Mouse (Mus musculus) stomach, embryonic 16.5 days (tissue): ENCODE measurements around the gene Zbtb11. TPM values are rescaled to one million over a fixed set of nuclear protein-coding genes. Genes with fewer than 3 reads are reported as not detected.
"Not testable (repeated sequence)": the region's sequence is repeated elsewhere in the genome, so short reads cannot be mapped to it uniquely, and the experiment has no call there.

ENCODE experiments used
- ATAC-seq: fragments of 200-750 bp; cut with Nextera tagmentation; 2 replicates; pipeline ENCODE4 v1.8.0; 2017; ENCODE audit warnings: moderate number of reproducible peaks, moderate TSS enrichment; ENCODE audit not compliant: insufficient read depth, low FRiP score
- H3K27ac ChIP-seq: fragments of 300-500 bp; sonication (generic); 2 replicates; pipeline ENCODE4 v1.5.1; 2014; ENCODE audit warnings: low read length
- H3K27me3 ChIP-seq: fragments of 300-500 bp; sonication (generic); 2 replicates; pipeline ENCODE4 v1.6.1; 2014; ENCODE audit warnings: low read length, control low read depth, mixed read lengths; ENCODE audit not compliant: control insufficient read depth, insufficient read depth
- H3K36me3 ChIP-seq: fragments of 300-500 bp; sonication (generic); 2 replicates; pipeline ENCODE4 v1.6.1; 2014; ENCODE audit warnings: low read length; ENCODE audit not compliant: control insufficient read depth, insufficient read depth
- H3K4me1 ChIP-seq: fragments of 300-500 bp; sonication (generic); 2 replicates; pipeline ENCODE4 v1.6.1; 2014; ENCODE audit warnings: low read length, control low read depth, mixed read lengths; ENCODE audit not compliant: control insufficient read depth, insufficient read depth
- H3K4me2 ChIP-seq: fragments of 300-500 bp; sonication (generic); 2 replicates; pipeline ENCODE4 v1.6.1; 2014; ENCODE audit warnings: low read depth, low read length, mixed read lengths
- H3K4me3 ChIP-seq: fragments of 300-500 bp; sonication (generic); replicated peaks from 2 replicates; pipeline ENCODE4 v1.5.1; 2014; ENCODE audit warnings: mild to moderate bottlenecking, low read length
- H3K9ac ChIP-seq: fragments of 300-500 bp; sonication (generic); 2 replicates; pipeline ENCODE4 v1.6.1; 2014; ENCODE audit warnings: low read length
- H3K9me3 ChIP-seq: fragments of 300-500 bp; sonication (generic); replicated peaks from 2 replicates; pipeline ENCODE4 v1.6.1; 2016; ENCODE audit warnings: low read length, control low read depth; ENCODE audit not compliant: control insufficient read depth
- WGBS: fragments of 180-500 bp; shearing (Covaris S2); extraction: QIAGEN DNeasy Blood & Tissue Kit; methylation state at CpG from one replicate; pipeline ENCODE4 v1.1.7; 2014; 5-methylcytosine and 5-hydroxymethylcytosine counted together
- polyA plus RNA-seq: library from polyadenylated mRNA; unstranded; fragments of >200 nt; fragmentation: Nextera tagmentation; extraction: Ambion mirVana; gene quantifications from 2 replicates; pipeline ENCODE4 v1.2.1, GENCODE M21; 2015

The Zbtb11 gene
- polyA plus RNA-seq, 1 experiment from 2014 or later = 15.8 TPM

- ATAC-seq, H3K9me3 ChIP-seq, H3K9ac ChIP-seq, H3K4me1 ChIP-seq, H3K4me3 ChIP-seq, H3K4me2 ChIP-seq, H3K27me3 ChIP-seq, H3K27ac ChIP-seq, H3K36me3 ChIP-seq: not testable (repeated sequence)
- WGBS = 84% methylated on average over 2 of the region's 2 CpGs
Observed at GRCm38 (mm10) chr16:55947876-55948410, 25.7 kb upstream of the Zbtb11 start.

GRCm38 (mm10) chr16:55948963-55949362 is 24.7 kb upstream of the Zbtb11 start:
- no peak for ATAC-seq

GRCm38 (mm10) chr16:55950462-55950861 is 23.2 kb upstream of the Zbtb11 start:
- Histone ChIP-seq H3K9ac (no peak overlapping the region), H3K4me2 (no peak overlapping the region)
- ATAC-seq = no peak

More at GRCm38 (mm10) chr16:55948963-55949362, 24.7 kb upstream of the Zbtb11 start:
- no peak overlapping the region for H3K9ac ChIP-seq
- no peak overlapping the region for H3K4me3 ChIP-seq
- H3K27me3 ChIP-seq = no peaks in the 10 kb centered on the region
- WGBS = 36% methylated on average over 7 of the region's 7 CpGs
- H3K27ac ChIP-seq = no peak overlapping the region
- H3K4me1 ChIP-seq = no peaks in the 10 kb centered on the region
- no peaks in the 10 kb centered on the region for H3K9me3 ChIP-seq
- no peak overlapping the region for H3K4me2 ChIP-seq
- no peaks in the 10 kb centered on the region for H3K36me3 ChIP-seq

GRCm38 (mm10) chr16:55950946-55951678 is 22.6 kb upstream of the Zbtb11 start:
- no peak overlapping the region for H3K27ac ChIP-seq
- peak overlapping the region; percentile 12 for H3K4me3 ChIP-seq
- no peaks in the 10 kb centered on the region for H3K27me3 ChIP-seq
- no peaks in the 10 kb centered on the region for H3K9me3 ChIP-seq
- H3K4me2 ChIP-seq = peak overlapping the region; percentile 40
- H3K36me3 ChIP-seq = no peaks in the 10 kb centered on the region
- no peak overlapping the region for H3K9ac ChIP-seq
- H3K4me1 ChIP-seq = no peaks in the 10 kb centered on the region
- ATAC-seq = no peak
- WGBS = 39% methylated on average over 19 of the region's 19 CpGs

More at GRCm38 (mm10) chr16:55950462-55950861, 23.2 kb upstream of the Zbtb11 start:
- Histone ChIP-seq H3K4me1 (no peaks in the 10 kb centered on the region), H3K27ac (0 out of 2 replicates have a peak overlapping the region, but pooled peaks have one; percentile 14), H3K9me3 (no peaks in the 10 kb centered on the region), H3K27me3 (no peaks in the 10 kb centered on the region), H3K4me3 (no peak overlapping the region), H3K36me3 (no peaks in the 10 kb centered on the region)
- WGBS = 61% methylated on average over 3 of the region's 3 CpGs

GRCm38 (mm10) chr16:55951679-55952327 is 21.9 kb upstream of the Zbtb11 start:
- no peaks in the 10 kb centered on the region for H3K9me3 ChIP-seq
- H3K27me3 ChIP-seq = no peaks in the 10 kb centered on the region
- H3K4me1 ChIP-seq = no peaks in the 10 kb centered on the region
- no peaks in the 10 kb centered on the region for H3K36me3 ChIP-seq
- H3K4me3 ChIP-seq = no peak overlapping the region
- no peak overlapping the region; the same call in 1 of the 2 replicates for H3K4me2 ChIP-seq
- no peak overlapping the region for H3K27ac ChIP-seq
- 67% methylated on average over 7 of the region's 7 CpGs for WGBS
- ATAC-seq = no peak
- H3K9ac ChIP-seq = no peak overlapping the region

GRCm38 (mm10) chr16:55952771-55953170 is 20.9 kb upstream of the Zbtb11 start:
- Histone ChIP-seq H3K9ac (no peak overlapping the region), H3K27ac (no peak overlapping the region), H3K36me3 (no peaks in the 10 kb centered on the region), H3K4me1 (no peaks in the 10 kb centered on the region), H3K9me3 (no peaks in the 10 kb centered on the region), H3K27me3 (no peaks in the 10 kb centered on the region), H3K4me3 (no peak overlapping the region), H3K4me2 (no peak overlapping the region)
- no peak for ATAC-seq

GRCm38 (mm10) chr16:55954196-55954595 is 19.5 kb upstream of the Zbtb11 start:
- H3K4me3 ChIP-seq, ATAC-seq, H3K27ac ChIP-seq, H3K4me2 ChIP-seq, H3K9ac ChIP-seq, H3K27me3 ChIP-seq, H3K9me3 ChIP-seq, H3K4me1 ChIP-seq, H3K36me3 ChIP-seq: not testable (repeated sequence)
- 91% methylated on average over 9 of the region's 9 CpGs for WGBS

- H3K4me3 ChIP-seq, H3K4me2 ChIP-seq, H3K27ac ChIP-seq, H3K9me3 ChIP-seq, H3K9ac ChIP-seq, H3K36me3 ChIP-seq, ATAC-seq, H3K4me1 ChIP-seq, H3K27me3 ChIP-seq: not testable (repeated sequence)
- 90% methylated on average over 5 of the region's 11 CpGs for WGBS
Observed at GRCm38 (mm10) chr16:55963068-55963467, 10.6 kb upstream of the Zbtb11 start.
